Mouse (Mus musculus) liver, embryonic 14.5 days (tissue): Measurements from ENCODE around the gene Gpx4.

Experiments
- CTCF ChIP-seq: IDR thresholded peaks from 2 replicates; pipeline ENCODE4 v1.5.1; 2016; ENCODE audit warnings: antibody characterized with exemption, low read depth, control low read depth
- EP300 ChIP-seq: IDR thresholded peaks from 2 replicates; pipeline ENCODE4 v1.6.1; 2016; ENCODE audit warnings: antibody characterized with exemption, low read depth

DNA sequence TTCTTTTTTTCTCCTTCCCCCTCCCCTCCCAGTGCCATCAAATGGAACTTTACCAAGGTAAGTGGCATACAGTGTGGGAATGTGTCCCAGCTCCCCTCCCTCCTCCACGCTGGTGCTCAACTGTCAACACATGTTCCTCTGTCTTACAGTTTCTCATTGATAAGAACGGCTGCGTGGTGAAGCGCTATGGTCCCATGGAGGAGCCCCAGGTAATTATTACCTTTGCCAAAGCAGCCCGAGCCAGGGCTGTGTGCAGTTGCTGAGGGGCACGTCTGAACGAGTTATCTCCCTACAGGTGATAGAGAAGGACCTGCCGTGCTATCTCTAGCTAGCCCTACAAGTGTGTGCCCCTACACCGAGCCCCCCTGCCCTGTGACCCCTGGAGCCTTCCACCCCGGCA, 8.9 kb downstream of the Gpx4 start:
- TF ChIP-seq CTCF (no peak), EP300 (no peak)
